Mouse (Mus musculus) telencephalon, adult 2 months (tissue): Measurements from ENCODE around the gene Cort.
A peak's percentile ranks its signal among the peaks of the same experiment; 100 is the strongest.
"Not testable (repeated sequence)": the region's sequence is repeated elsewhere in the genome, so short reads cannot be mapped to it uniquely, and the experiment has no call there.

Source experiments
- DNase-seq: peaks from one replicate; pipeline ENCODE4 v3.0.0-alpha.2; 2011; ENCODE audit warnings: low read depth, low spot score

Gene Cort

GRCm38 (mm10) chr4:149147528-149147927 lies 21.0 kb upstream of the Cort start:
- DNase-seq = no peak

GRCm38 (mm10) chr4:149145151-149145550 lies 18.6 kb upstream of the Cort start:
- DNase-seq = no peak

GRCm38 (mm10) chr4:149144459-149144858 lies 17.9 kb upstream of the Cort start:
- peak; percentile 53 for DNase-seq

GRCm38 (mm10) chr4:149143594-149143993 lies 17.0 kb upstream of the Cort start:
- no peak for DNase-seq

GRCm38 (mm10) chr4:149138515-149138914 lies 12.0 kb upstream of the Cort start:
- no peak for DNase-seq

- DNase-seq = peak; percentile 71
These were observed 10.6 kb upstream of the Cort start, which contains the start of gene Cenps for GRCm38 (mm10) chr4:149136982-149137770. Gene Cenps (minus strand): TSS chr4:149137629.

GRCm38 (mm10) chr4:149136116-149136850 lies 9.7 kb upstream of the Cort start:
- DNase-seq = no peak

- no peak for DNase-seq
These were observed 6.8 kb upstream of the Cort start for GRCm38 (mm10) chr4:149133395-149133794.

GRCm38 (mm10) chr4:149131789-149132565 lies 5.4 kb upstream of the Cort start:
- DNase-seq = no peak

- DNase-seq = no peak
These were observed 4.6 kb upstream of the Cort start for GRCm38 (mm10) chr4:149131021-149131752.

GRCm38 (mm10) chr4:149128467-149128866 lies 1.9 kb upstream of the Cort start:
- DNase-seq = no peak

- DNase-seq = no peak
These were observed 451 bp downstream of the Cort start for GRCm38 (mm10) chr4:149126115-149126509.

- DNase-seq = no peak
These were observed 1.0 kb downstream of the Cort start for GRCm38 (mm10) chr4:149125341-149126114.

GRCm38 (mm10) chr4:149123432-149123831 lies 3.1 kb downstream of the Cort start:
- no peak for DNase-seq

GRCm38 (mm10) chr4:149119978-149120562 lies 6.5 kb downstream of the Cort start:
- DNase-seq = not testable (repeated sequence)

GRCm38 (mm10) chr4:149103875-149104561 lies 22.5 kb downstream of the Cort start, which contains the start of gene Dffa:
Gene Dffa (plus strand): TSS chr4:149104146.
- peak; percentile 72 for DNase-seq

- DNase-seq = no peak
These were observed 25.1 kb downstream of the Cort start for GRCm38 (mm10) chr4:149101456-149101855.

GRCm38 (mm10) chr4:149100449-149100848 lies 26.1 kb downstream of the Cort start:
- not testable (repeated sequence) for DNase-seq

GRCm38 (mm10) chr4:149099369-149100017 lies 27.1 kb downstream of the Cort start, which contains the start of gene Pex14:
Gene Pex14 (minus strand): TSS chr4:149099876.
- peak; percentile 87 for DNase-seq
